In the genomic region with DNA sequence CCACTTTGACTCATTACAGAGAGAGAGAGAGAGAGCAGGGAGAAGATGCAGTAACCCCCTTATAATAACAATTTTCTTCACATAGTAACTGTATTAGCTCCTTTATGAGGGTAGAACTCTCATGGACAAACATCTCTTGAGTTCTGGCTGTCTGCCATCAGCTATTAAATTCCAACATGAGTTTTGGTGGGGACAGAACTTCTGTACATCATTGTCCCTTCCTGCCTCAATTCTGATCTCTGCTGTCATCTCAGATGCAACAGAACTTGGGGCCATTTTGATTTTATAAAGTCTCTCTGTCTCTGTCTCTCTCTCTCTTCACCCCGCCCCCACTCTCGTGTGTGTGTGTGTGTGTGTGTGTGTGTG, we compare ENCODE assay signal across 15 mouse cellular contexts.
DNase-seq lines count a peak whose midpoint lies in the region; ATAC-seq and TF ChIP-seq lines count a peak whose summit lies in the region.
"Had no signal": no experiment of that assay in that cellular context is flagged by ENCODE, and none has a peak within 500 bp of the region (broad histone marks: within the 10 kb centered on the region; RNA-seq: fewer than 3 reads in every experiment).

No protein-coding gene starts in this region.

- intact Hi-C loops in gastrocnemius, adult 2 months (cut with DNase I): no loop called here
- intact Hi-C loops in gastrocnemius, postnatal 36 days (cut with DNase I): no loop called here

- H3K9me3 ChIP-seq in intestine, embryonic 14.5 days (ENCODE audit: control insufficient read depth, low read length): no peaks in the 10 kb centered on the region
- H3K9me3 ChIP-seq in intestine, postnatal 0 days (ENCODE audit: control insufficient read depth): no peaks in the 10 kb centered on the region
- H3K9me3 ChIP-seq in heart, embryonic 15.5 days (replicated peaks): no peaks in the 10 kb centered on the region
- H3K9me3 ChIP-seq: limb, embryonic 13.5 days had no signal

- ATAC-seq in intestine, embryonic 14.5 days (replicated peaks; ENCODE audit: low FRiP score, low TSS enrichment, low read depth): no peak
- no peak for ATAC-seq in intestine, postnatal 0 days
- no peak for ATAC-seq in heart, embryonic 15.5 days (replicated peaks; ENCODE audit: insufficient number of reproducible peaks, insufficient read depth, low FRiP score, low read depth)
- ATAC-seq: forebrain, embryonic 14.5 days had no signal

- no peak overlapping the region for H3K4me2 ChIP-seq in intestine, embryonic 14.5 days (ENCODE audit: low read length)
- no peak overlapping the region for H3K4me2 ChIP-seq in intestine, postnatal 0 days (replicated peaks; ENCODE audit: low read depth)
- no peak overlapping the region for H3K4me2 ChIP-seq in heart, embryonic 15.5 days
- H3K4me2 ChIP-seq: midbrain, embryonic 11.5 days had no signal

- DNase-seq in gastrocnemius, adult 2 months: no peak
- no peak for DNase-seq in gastrocnemius, postnatal 36 days
- no peak for DNase-seq in intestine, embryonic 14.5 days (ENCODE audit: low spot score)
- DNase-seq in lung, postnatal 10 days: peak; percentile 57
- no peak for DNase-seq in left cerebral cortex, adult 8-10 months (ENCODE audit: low spot score in 2 of 2)
- no peak for DNase-seq in cerebellum, adult 9-10 months
- DNase-seq: cerebellum, adult 2 months; liver, postnatal 0 days; thymus, postnatal 25 days had no signal

- TF ChIP-seq CTCF in gastrocnemius, adult 2 months (IDR thresholded peaks at IDR 0.05): no peak
- TF ChIP-seq CTCF in intestine, postnatal 0 days (IDR thresholded peaks at IDR 0.05; ENCODE audit: low read depth): no peak

- H3K27ac ChIP-seq in gastrocnemius, adult 2 months: peak overlapping the region; percentile 70
- peak overlapping the region; percentile 87 for H3K27ac ChIP-seq in intestine, embryonic 14.5 days (ENCODE audit: low read depth)
- H3K27ac ChIP-seq in intestine, postnatal 0 days (ENCODE audit: low read depth, low read length): no peak overlapping the region
- H3K27ac ChIP-seq in heart, embryonic 15.5 days: peak overlapping the region; percentile 84

- 54% methylated on average over 2 of the region's 2 CpGs for WGBS in intestine, embryonic 14.5 days
- 76% methylated on average over 2 of the region's 2 CpGs for WGBS in intestine, postnatal 0 days
- 80% methylated on average over 2 of the region's 2 CpGs for WGBS in heart, embryonic 15.5 days

- no peaks in the 10 kb centered on the region for H3K36me3 ChIP-seq in intestine, embryonic 14.5 days (ENCODE audit: control insufficient read depth, insufficient read depth, low read length)
- no peaks in the 10 kb centered on the region for H3K36me3 ChIP-seq in intestine, postnatal 0 days (ENCODE audit: control insufficient read depth, insufficient read depth)
- no peaks in the 10 kb centered on the region for H3K36me3 ChIP-seq in heart, embryonic 15.5 days
- H3K36me3 ChIP-seq: limb, embryonic 13.5 days had no signal

- H3K9ac ChIP-seq in intestine, embryonic 14.5 days (ENCODE audit: low read length): no peak overlapping the region
- H3K9ac ChIP-seq in intestine, postnatal 0 days (ENCODE audit: low read depth, low read length): no peak overlapping the region
- no peak overlapping the region for H3K9ac ChIP-seq in heart, embryonic 15.5 days
- H3K9ac ChIP-seq: limb, embryonic 13.5 days; liver, postnatal 0 days had no signal

- H3K4me3 ChIP-seq in gastrocnemius, adult 2 months: no peak overlapping the region
- H3K4me3 ChIP-seq in intestine, embryonic 14.5 days (ENCODE audit: low read depth, low read length): no peak overlapping the region
- H3K4me3 ChIP-seq in intestine, postnatal 0 days (ENCODE audit: low read depth, low read length): no peak overlapping the region
- H3K4me3 ChIP-seq in heart, embryonic 15.5 days: no peak overlapping the region
- H3K4me3 ChIP-seq: limb, embryonic 13.5 days; myocyte had no signal

- H3K27me3 ChIP-seq in intestine, embryonic 14.5 days (replicated peaks; ENCODE audit: control insufficient read depth, insufficient read depth, low read length): no peaks in the 10 kb centered on the region
- no peaks in the 10 kb centered on the region for H3K27me3 ChIP-seq in intestine, postnatal 0 days (replicated peaks; ENCODE audit: control insufficient read depth, insufficient read depth, low read length)
- H3K27me3 ChIP-seq in heart, embryonic 15.5 days: no peaks in the 10 kb centered on the region
- H3K27me3 ChIP-seq: limb, embryonic 13.5 days had no signal

- peaks cover 16% of the 10 kb centered on the region for H3K4me1 ChIP-seq in intestine, embryonic 14.5 days (replicated peaks; ENCODE audit: control insufficient read depth, insufficient read depth, low read length)
- H3K4me1 ChIP-seq in intestine, postnatal 0 days (replicated peaks; ENCODE audit: control insufficient read depth, insufficient read depth, low read length): no peaks in the 10 kb centered on the region
- peaks cover 52% of the 10 kb centered on the region for H3K4me1 ChIP-seq in heart, embryonic 15.5 days (replicated peaks)
